In genomic region chr8:45333493-45333892, GRCm38 (mm10) we compare ENCODE assay signal across 8 mouse cellular contexts. TPM values are rescaled to one million over a fixed set of nuclear protein-coding genes. Genes with fewer than 3 reads are reported as not detected.
DNase-seq lines count a peak whose midpoint lies in the region; ATAC-seq lines count a peak whose summit lies in the region.

No protein-coding gene starts in this region.

- no peak overlapping the region for H3K27ac ChIP-seq in heart, embryonic 11.5 days (ENCODE audit: low read depth, low read length)
- H3K27ac ChIP-seq in limb, embryonic 10.5 days, result peak overlapping the region; percentile 78

- no peak for DNase-seq in cerebellum, adult 11 months
- peak; percentile 8 for DNase-seq in urinary bladder, postnatal 14 days (ENCODE audit: low spot score)
- no peak for DNase-seq in urinary bladder, postnatal 10 days (ENCODE audit: low spot score)
- DNase-seq in limb, embryonic 10.5 days (ENCODE audit: low spot score), result peak; percentile 36

- peak overlapping the region; percentile 59 for H3K4me3 ChIP-seq in heart, embryonic 11.5 days (ENCODE audit: low read depth, low read length)
- H3K4me3 ChIP-seq in limb, embryonic 10.5 days, result peak overlapping the region; percentile 72

- no peaks in the 10 kb centered on the region for H3K4me1 ChIP-seq in heart, embryonic 11.5 days (ENCODE audit: control insufficient read depth, insufficient read depth, low read length)
- peaks cover 9% of the 10 kb centered on the region for H3K4me1 ChIP-seq in limb, embryonic 10.5 days

- H3K9ac ChIP-seq in heart, embryonic 11.5 days (ENCODE audit: low read depth, low read length), result peak overlapping the region; percentile 62

- no peaks in the 10 kb centered on the region for H3K9me3 ChIP-seq in heart, embryonic 11.5 days (replicated peaks; ENCODE audit: control insufficient read depth, low read length)
- H3K9me3 ChIP-seq in limb, embryonic 10.5 days (replicated peaks), result no peaks in the 10 kb centered on the region

- H3K36me3 ChIP-seq in heart, embryonic 11.5 days (ENCODE audit: control insufficient read depth, insufficient read depth, low read length), result no peaks in the 10 kb centered on the region
- no peaks in the 10 kb centered on the region for H3K36me3 ChIP-seq in limb, embryonic 10.5 days

- 4% methylated on average over 8 of the region's 8 CpGs for WGBS in heart, embryonic 11.5 days (ENCODE audit: insufficient replicate concordance)
- 3% methylated on average over 8 of the region's 8 CpGs for WGBS in limb, embryonic 10.5 days

- H3K27me3 ChIP-seq in heart, embryonic 11.5 days (ENCODE audit: control insufficient read depth, insufficient read depth, low read length), result no peaks in the 10 kb centered on the region
- H3K27me3 ChIP-seq in limb, embryonic 10.5 days (ENCODE audit: low read depth, poor library complexity, severe bottlenecking), result peaks cover 13% of the 10 kb centered on the region

- peak overlapping the region; percentile 86 for H3K4me2 ChIP-seq in heart, embryonic 11.5 days

- 0 out of 2 replicates have a peak, but pooled peaks have one; percentile 33 for ATAC-seq in cerebellum, adult (ENCODE audit: insufficient number of reproducible peaks, low FRiP score, low TSS enrichment)
- ATAC-seq in heart, embryonic 11.5 days (replicated peaks; ENCODE audit: insufficient number of reproducible peaks, low FRiP score, low TSS enrichment), result no peak; the same call in 1 of the 2 replicates
- ATAC-seq in megakaryocyte-erythroid progenitor cell, adult 5-6 weeks (replicated peaks; ENCODE audit: low FRiP score, low TSS enrichment, poor library complexity, severe bottlenecking), result peak; percentile 31
- no peak for ATAC-seq in activated CD4-positive, CD25-positive, alpha-beta regulatory T cell, adult 4 months

RNA-seq across cellular contexts. Expression of gene Cyp4v3, which starts 0.5 kb away (rescaled TPM):
- polyA plus RNA-seq in heart, embryonic 11.5 days (2014; fragmentation: Nextera tagmentation; extraction: Ambion mirVana), result 0.44 and 0.51 TPM in 2 replicates
- polyA plus RNA-seq in limb, embryonic 10.5 days (2016; fragmentation: Nextera tagmentation; extraction: Ambion mirVana), result 0.24 and 0.34 TPM in 2 replicates
- 1.5 TPM in 1 of 2 replicates, not detected in the other for total RNA-seq in megakaryocyte-erythroid progenitor cell, adult 5-6 weeks (2014; fragmentation: Nextera tagmentation)
- total RNA-seq in megakaryocyte-erythroid progenitor cell, adult 5-6 weeks (2017), result 4.1 and 5.1 TPM in 2 replicates
- 10 to 100 TPM; 10.8 to 14.2 TPM for polyA plus RNA-seq in activated CD4-positive, CD25-positive, alpha-beta regulatory T cell, adult 4 months (2017; shearing (Covaris generic))

RNA-seq across cellular contexts. Expression of gene Gm45753, which starts 25.2 kb away (rescaled TPM):
- not detected in 2 replicates for polyA plus RNA-seq in heart, embryonic 11.5 days (2014; fragmentation: Nextera tagmentation; extraction: Ambion mirVana)
- not detected in 2 replicates for polyA plus RNA-seq in limb, embryonic 10.5 days (2016; fragmentation: Nextera tagmentation; extraction: Ambion mirVana)
- total RNA-seq in megakaryocyte-erythroid progenitor cell, adult 5-6 weeks (2014; fragmentation: Nextera tagmentation), result not detected in 2 replicates
- not detected in 2 replicates for total RNA-seq in megakaryocyte-erythroid progenitor cell, adult 5-6 weeks (2017)
- polyA plus RNA-seq in activated CD4-positive, CD25-positive, alpha-beta regulatory T cell, adult 4 months (2017; shearing (Covaris generic)), result not detected

RNA-seq across cellular contexts. Expression of gene Klkb1, which starts 38.8 kb away (rescaled TPM):
- polyA plus RNA-seq in heart, embryonic 11.5 days (2014; fragmentation: Nextera tagmentation; extraction: Ambion mirVana), result not detected in 2 replicates
- polyA plus RNA-seq in limb, embryonic 10.5 days (2016; fragmentation: Nextera tagmentation; extraction: Ambion mirVana), result 0.03 TPM in 1 of 2 replicates, not detected in the other
- total RNA-seq in megakaryocyte-erythroid progenitor cell, adult 5-6 weeks (2014; fragmentation: Nextera tagmentation), result 0.25 TPM in 1 of 2 replicates, not detected in the other
- not detected in 2 replicates for total RNA-seq in megakaryocyte-erythroid progenitor cell, adult 5-6 weeks (2017)
- polyA plus RNA-seq in activated CD4-positive, CD25-positive, alpha-beta regulatory T cell, adult 4 months (2017; shearing (Covaris generic)), result under 1 TPM; 0.09 to 0.25 TPM

RNA-seq across cellular contexts. Expression of gene Fam149a, which starts 48.6 kb away (rescaled TPM):
- polyA plus RNA-seq in heart, embryonic 11.5 days (2014; fragmentation: Nextera tagmentation; extraction: Ambion mirVana), result 5.0 and 6.3 TPM in 2 replicates
- polyA plus RNA-seq in limb, embryonic 10.5 days (2016; fragmentation: Nextera tagmentation; extraction: Ambion mirVana), result 12.8 and 13.5 TPM in 2 replicates
- total RNA-seq in megakaryocyte-erythroid progenitor cell, adult 5-6 weeks (2014; fragmentation: Nextera tagmentation), result not detected in 2 replicates
- total RNA-seq in megakaryocyte-erythroid progenitor cell, adult 5-6 weeks (2017), result not detected in 2 replicates
- polyA plus RNA-seq in activated CD4-positive, CD25-positive, alpha-beta regulatory T cell, adult 4 months (2017; shearing (Covaris generic)), result not detected

Comparison
In these comparisons a context has a peak if more than half of its experiments do, and no peak if none do; other contexts are left out.
1. DNase-seq: peak in urinary bladder, postnatal 14 days (single experiment) and limb, embryonic 10.5 days (single experiment); none in cerebellum, adult 11 months (single experiment) and urinary bladder, postnatal 10 days (single experiment).
2. ATAC-seq: peak in cerebellum, adult (single experiment) and megakaryocyte-erythroid progenitor cell, adult 5-6 weeks (single experiment); none in heart, embryonic 11.5 days (single experiment) and activated CD4-positive, CD25-positive, alpha-beta regulatory T cell, adult 4 months (single experiment).